Mouse (Mus musculus) liver, adult 10 weeks (tissue): ENCODE results near the gene Cntf. TPM values are rescaled to one million over a fixed set of nuclear protein-coding genes. Genes with fewer than 3 reads are reported as not detected.

ENCODE experiments used
- polyA plus RNA-seq: library from polyadenylated mRNA; stranded (reverse); fragments of 350-450 nt; fragmentation: Illumina TruSeq; extraction: RNeasy Lipid Tissue Mini Kit (QIAGEN cat#74804); gene quantifications from one replicate; pipeline ENCODE4 v1.2.3, GENCODE M21; 2014; ENCODE audit warnings: low read depth, low replicate concordance

Cntf gene
- 1.2 TPM for polyA plus RNA-seq

GRCm38 (mm10) chr19:12765308-12765707 is at the start of gene Cntf:
Cntf (minus strand) TSS chr19:12765632.

GRCm38 (mm10) chr19:12795511-12796327 is 30.3 kb upstream of the Cntf start, which contains the start of the genes Zfp91 and Lpxn:
Zfp91 (minus strand) TSS chr19:12796126.
Lpxn (plus strand) TSS chr19:12796193.

Other genes with a start within 250 kb of the Cntf start
- gene Fam111a, start 219.9 kb downstream of the Cntf start, polyA plus RNA-seq: 5.5 TPM
- 491 TPM for gene Gm4952, start 165.7 kb downstream of the Cntf start, polyA plus RNA-seq
- gene Glyat, start 132.3 kb downstream of the Cntf start, polyA plus RNA-seq: 1,308 TPM
- 0.53 TPM for gene Olfr1442, start 95.2 kb downstream of the Cntf start, polyA plus RNA-seq
- not detected for gene Olfr1443, start 87.5 kb downstream of the Cntf start, polyA plus RNA-seq
- 240 TPM for gene Keg1, start 69.8 kb downstream of the Cntf start, polyA plus RNA-seq
- gene Zfp91, start 30.5 kb upstream of the Cntf start, polyA plus RNA-seq: 88.8 TPM
- 1.9 TPM for gene Lpxn, start 30.6 kb upstream of the Cntf start, polyA plus RNA-seq
- gene Gm5244, start 81.0 kb upstream of the Cntf start, polyA plus RNA-seq: not detected
- gene Olfr1444, start 91.7 kb upstream of the Cntf start, polyA plus RNA-seq: not detected
- not detected for gene Olfr1445, start 118.2 kb upstream of the Cntf start, polyA plus RNA-seq
- not detected for gene Olfr1446, start 127.9 kb upstream of the Cntf start, polyA plus RNA-seq
- not detected for gene Olfr1447, start 138.1 kb upstream of the Cntf start, polyA plus RNA-seq
- not detected for gene Olfr1448, start 158.8 kb upstream of the Cntf start, polyA plus RNA-seq
- not detected for gene Olfr1449, start 165.2 kb upstream of the Cntf start, polyA plus RNA-seq
- not detected for gene Olfr1450, start 184.6 kb upstream of the Cntf start, polyA plus RNA-seq
- not detected for gene Olfr1451, start 229.4 kb upstream of the Cntf start, polyA plus RNA-seq